15 mouse cellular contexts compared by ENCODE assay signal in the genomic region with DNA sequence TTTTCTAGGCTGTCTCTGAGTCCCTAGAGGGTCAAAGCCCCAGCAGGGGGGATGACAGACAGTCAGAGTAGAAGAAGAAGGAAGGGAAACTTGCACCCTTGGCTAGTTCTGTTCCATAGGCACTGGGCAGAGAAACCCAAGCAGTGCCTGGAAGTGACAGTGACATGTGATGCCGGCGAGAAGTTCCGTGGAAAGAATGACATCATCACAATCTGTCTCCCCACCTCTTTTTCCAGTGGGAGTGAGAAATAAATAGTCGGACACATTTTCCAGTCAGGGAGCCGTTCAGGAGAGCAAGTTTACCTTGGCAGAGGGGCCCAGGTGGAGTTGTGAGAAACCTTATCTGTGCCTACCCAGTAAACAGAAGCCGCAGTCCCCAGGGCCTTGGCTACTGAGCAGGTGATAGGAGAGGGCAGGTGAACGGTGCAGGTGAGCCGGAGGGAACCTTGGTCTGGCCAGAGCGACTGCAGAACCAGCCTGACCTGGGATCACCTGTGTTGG. TPM values are rescaled to one million over a fixed set of nuclear protein-coding genes. Genes with fewer than 3 reads are reported as not detected.
DNase-seq lines count a peak whose midpoint lies in the region; ATAC-seq and TF ChIP-seq lines count a peak whose summit lies in the region.
"Had no signal": no experiment of that assay in that cellular context is flagged by ENCODE, and none has a peak within 500 bp of the region (broad histone marks: within the 10 kb centered on the region; RNA-seq: fewer than 3 reads in every experiment).

No protein-coding gene starts in this region.

- intact Hi-C loops in left cerebral cortex, postnatal 36 days (cut with DNase I) = no loop called here

- 88% methylated on average over 9 of the region's 9 CpGs for WGBS in forebrain, embryonic 11.5 days
- 84% methylated on average over 9 of the region's 9 CpGs for WGBS in forebrain, embryonic 16.5 days
- WGBS in spleen, adult 2 months = 54% methylated on average over 9 of the region's 9 CpGs
- 55% methylated on average over 9 of the region's 9 CpGs for WGBS in intestine, embryonic 14.5 days
- WGBS in stomach, embryonic 15.5 days = 44% methylated on average over 9 of the region's 9 CpGs

- H3K36me3 ChIP-seq in forebrain, embryonic 11.5 days (ENCODE audit: control insufficient read depth, insufficient read depth, low read length) = no peaks in the 10 kb centered on the region
- no peaks in the 10 kb centered on the region for H3K36me3 ChIP-seq in forebrain, embryonic 16.5 days (ENCODE audit: control insufficient read depth, insufficient read depth)
- H3K36me3 ChIP-seq in spleen, adult 2 months (ENCODE audit: control insufficient read depth, insufficient read depth, low read length) = no peaks in the 10 kb centered on the region
- H3K36me3 ChIP-seq in intestine, embryonic 14.5 days (ENCODE audit: control insufficient read depth, insufficient read depth, low read length) = no peaks in the 10 kb centered on the region
- no peaks in the 10 kb centered on the region for H3K36me3 ChIP-seq in stomach, embryonic 15.5 days
- H3K36me3 ChIP-seq: neural tube, embryonic 13.5 days had no signal

- H3K27me3 ChIP-seq in forebrain, embryonic 11.5 days (ENCODE audit: control insufficient read depth, insufficient read depth, low read length) = no peaks in the 10 kb centered on the region
- no peaks in the 10 kb centered on the region for H3K27me3 ChIP-seq in forebrain, embryonic 16.5 days (replicated peaks; ENCODE audit: control insufficient read depth, insufficient read depth, low read length)
- H3K27me3 ChIP-seq in spleen, adult 2 months (ENCODE audit: control insufficient read depth, insufficient read depth, low read length) = no peaks in the 10 kb centered on the region
- no peaks in the 10 kb centered on the region for H3K27me3 ChIP-seq in intestine, embryonic 14.5 days (replicated peaks; ENCODE audit: control insufficient read depth, insufficient read depth, low read length)
- H3K27me3 ChIP-seq in stomach, embryonic 15.5 days (replicated peaks) = no peaks in the 10 kb centered on the region
- H3K27me3 ChIP-seq: neural tube, embryonic 13.5 days; Patski had no signal

- H3K4me3 ChIP-seq in forebrain, embryonic 11.5 days (ENCODE audit: low read depth, low read length) = no peak overlapping the region
- no peak overlapping the region for H3K4me3 ChIP-seq in forebrain, embryonic 16.5 days (replicated peaks; ENCODE audit: low read length)
- no peak overlapping the region for H3K4me3 ChIP-seq in spleen, adult 2 months (ENCODE audit: extremely low read depth, insufficient read depth, insufficient read length)
- no peak overlapping the region for H3K4me3 ChIP-seq in intestine, embryonic 14.5 days (ENCODE audit: low read depth, low read length)
- H3K4me3 ChIP-seq in stomach, embryonic 15.5 days (replicated peaks) = no peak overlapping the region
- H3K4me3 ChIP-seq: megakaryocyte, embryonic 14.5 days; neural tube, embryonic 13.5 days had no signal

- no peak overlapping the region for H3K9ac ChIP-seq in forebrain, embryonic 11.5 days (ENCODE audit: low read length)
- no peak overlapping the region for H3K9ac ChIP-seq in forebrain, embryonic 16.5 days (replicated peaks; ENCODE audit: low read depth, low read length)
- no peak overlapping the region for H3K9ac ChIP-seq in intestine, embryonic 14.5 days (ENCODE audit: low read length)
- H3K9ac ChIP-seq in stomach, embryonic 15.5 days = no peak overlapping the region
- H3K9ac ChIP-seq: neural tube, embryonic 13.5 days had no signal

- no peak overlapping the region for H3K4me2 ChIP-seq in forebrain, embryonic 11.5 days (ENCODE audit: low read depth, low read length, severe bottlenecking)
- no peak overlapping the region for H3K4me2 ChIP-seq in forebrain, embryonic 16.5 days (ENCODE audit: low read length)
- no peak overlapping the region for H3K4me2 ChIP-seq in intestine, embryonic 14.5 days (ENCODE audit: low read length)
- H3K4me2 ChIP-seq in stomach, embryonic 15.5 days = no peak overlapping the region
- H3K4me2 ChIP-seq: neural tube, embryonic 13.5 days had no signal

- DNase-seq in forebrain, embryonic 11.5 days (ENCODE audit: low spot score) = peak; percentile 34
- DNase-seq in spleen, adult 2 months (ENCODE audit: low read depth in 1 of 2, low spot score in 2 of 2) = peak; percentile 38 to 61
- no peak for DNase-seq in spleen, adult 12 weeks (ENCODE audit: low spot score)
- DNase-seq in intestine, embryonic 14.5 days (ENCODE audit: low spot score) = no peak
- no peak for DNase-seq in left cerebral cortex, postnatal 36 days (ENCODE audit: low spot score in 2 of 2)
- no peak for DNase-seq in adrenal gland, postnatal 14 days
- DNase-seq: cerebellum, adult 9-11 months; gastrocnemius, postnatal 36 days; kidney, adult 18-20 months; layer of hippocampus, postnatal 36 days had no signal

- no peaks in the 10 kb centered on the region for H3K4me1 ChIP-seq in forebrain, embryonic 11.5 days (replicated peaks; ENCODE audit: control insufficient read depth, insufficient read depth, low read length)
- no peaks in the 10 kb centered on the region for H3K4me1 ChIP-seq in forebrain, embryonic 16.5 days (replicated peaks; ENCODE audit: control insufficient read depth, insufficient read depth, low read length)
- peaks cover 8% of the 10 kb centered on the region; the same call in 1 of the 2 replicates for H3K4me1 ChIP-seq in spleen, adult 2 months (ENCODE audit: control insufficient read depth, insufficient read depth, insufficient read length)
- H3K4me1 ChIP-seq in intestine, embryonic 14.5 days (replicated peaks; ENCODE audit: control insufficient read depth, insufficient read depth, low read length) = no peaks in the 10 kb centered on the region
- 0 out of 2 replicates have a peak, but pooled peaks cover 6% of the 10 kb centered on the region for H3K4me1 ChIP-seq in stomach, embryonic 15.5 days
- H3K4me1 ChIP-seq: neural tube, embryonic 13.5 days had no signal

- no peak for ATAC-seq in forebrain, embryonic 11.5 days (replicated peaks; ENCODE audit: low FRiP score)
- ATAC-seq in forebrain, embryonic 16.5 days = no peak
- ATAC-seq in intestine, embryonic 14.5 days (replicated peaks; ENCODE audit: low FRiP score, low TSS enrichment, low read depth) = peak; percentile 65; the same call in 1 of the 2 replicates
- ATAC-seq in stomach, embryonic 15.5 days (ENCODE audit: insufficient read depth, low FRiP score, low read depth) = peak; percentile 95
- ATAC-seq: Patski had no signal

- TF ChIP-seq CTCF in spleen, adult 2 months (IDR thresholded peaks at IDR 0.05; ENCODE audit: extremely low read depth, insufficient read depth, insufficient read length, insufficient replicate concordance) = no peak

- TF ChIP-seq POLR2A in spleen, adult 2 months (IDR thresholded peaks at IDR 0.05; ENCODE audit: low read depth, low read length) = no peak

- H3K9me3 ChIP-seq in forebrain, embryonic 11.5 days (ENCODE audit: control insufficient read depth, low read length) = no peaks in the 10 kb centered on the region
- H3K9me3 ChIP-seq in forebrain, embryonic 16.5 days (ENCODE audit: control insufficient read depth, low read length) = no peaks in the 10 kb centered on the region
- no peaks in the 10 kb centered on the region for H3K9me3 ChIP-seq in intestine, embryonic 14.5 days (ENCODE audit: control insufficient read depth, low read length)
- no peaks in the 10 kb centered on the region for H3K9me3 ChIP-seq in stomach, embryonic 15.5 days
- H3K9me3 ChIP-seq: megakaryocyte, embryonic 14.5 days; neural tube, embryonic 13.5 days had no signal

- H3K27ac ChIP-seq in forebrain, embryonic 11.5 days (ENCODE audit: low read depth, low read length) = no peak overlapping the region
- H3K27ac ChIP-seq in forebrain, embryonic 16.5 days (ENCODE audit: low read length) = no peak overlapping the region
- no peak overlapping the region for H3K27ac ChIP-seq in spleen, adult 2 months (ENCODE audit: insufficient read depth, low read length)
- no peak overlapping the region for H3K27ac ChIP-seq in intestine, embryonic 14.5 days (ENCODE audit: low read depth)
- peak overlapping the region; percentile 51; the same call in 1 of the 2 replicates for H3K27ac ChIP-seq in stomach, embryonic 15.5 days
- H3K27ac ChIP-seq: neural tube, embryonic 13.5 days had no signal

RNA-seq across cellular contexts. Expression of a gene that starts 14.1 kb away (rescaled TPM):
- 2.9 and 3.3 TPM in 2 replicates for polyA plus RNA-seq in forebrain, embryonic 11.5 days (2014; fragmentation: Nextera tagmentation; extraction: Ambion mirVana)
- polyA plus RNA-seq in forebrain, embryonic 16.5 days (2015; fragmentation: Nextera tagmentation; extraction: Ambion mirVana) = 4.3 TPM in 2 replicates
- 171 and 212 TPM in 2 replicates for polyA plus RNA-seq in spleen, adult 2 months (2012; rRNA removed)
- 6.4 and 6.5 TPM in 2 replicates for polyA plus RNA-seq in intestine, embryonic 14.5 days (2014; fragmentation: Nextera tagmentation; extraction: Ambion mirVana)
- polyA plus RNA-seq in stomach, embryonic 15.5 days (2015; fragmentation: Nextera tagmentation; extraction: Ambion mirVana) = 5.3 and 6.0 TPM in 2 replicates
- total RNA-seq in left cerebral cortex, postnatal 36 days (2021) = 10 to 100 TPM; 37.9 to 39.1 TPM
- 41.7 and 53.4 TPM in 2 replicates for total RNA-seq in adrenal gland, postnatal 14 days (2021)

Comparison
In these comparisons a context has a peak if more than half of its experiments do, and no peak if none do; other contexts are left out.
1. DNase-seq: peak in forebrain, embryonic 11.5 days (single experiment) and spleen, adult 2 months (2 of 2); none in spleen, adult 12 weeks (single experiment), intestine, embryonic 14.5 days (single experiment), left cerebral cortex, postnatal 36 days (0 of 2) and adrenal gland, postnatal 14 days (single experiment).
2. ATAC-seq: peak in intestine, embryonic 14.5 days (single experiment) and stomach, embryonic 15.5 days (single experiment); none in forebrain, embryonic 11.5 days (single experiment) and forebrain, embryonic 16.5 days (single experiment).
3. RNA of a gene that starts 14.1 kb away (polyA plus RNA-seq): 171 to 212 TPM in spleen, adult 2 months; 6.4 to 6.5 TPM in intestine, embryonic 14.5 days, 5.3 to 6.0 TPM in stomach, embryonic 15.5 days, 4.3 TPM in forebrain, embryonic 16.5 days and 2.9 to 3.3 TPM in forebrain, embryonic 11.5 days; every median in the first group is over 10 times any median in the second.